Mouse (Mus musculus) MEL (cell line): Measurements from ENCODE around the gene Xbp1. TPM values are rescaled to one million over a fixed set of nuclear protein-coding genes. Genes with fewer than 3 reads are reported as not detected.
A peak's percentile ranks its signal among the peaks of the same experiment; 100 is the strongest.

Experiments
- DNase-seq: peaks from one replicate; pipeline ENCODE4 v3.0.0; 2011; ENCODE audit warnings: low read depth, low spot score
- H3K27ac ChIP-seq: 2 replicates; pipeline ENCODE4 v1.5.1; 2012; ENCODE audit warnings: low read depth, mild to moderate bottlenecking, control low read depth, low read length, moderate library complexity; ENCODE audit not compliant: control insufficient read depth
- H3K27me3 ChIP-seq, 2 experiments: fragments of 150-350 bp in 1 of 2; sonication (generic) in 1 of 2; 2 replicates each; pipeline ENCODE4 v1.6.1; 2012; ENCODE audit warnings: low read length in 2 of 2, mild to moderate bottlenecking in 2 of 2, improper control_type of control experiment in 1 of 2, moderate library complexity in 1 of 2; ENCODE audit not compliant: insufficient read depth in 2 of 2, control insufficient read depth in 1 of 2
- H3K36me3 ChIP-seq, 2 experiments: 2 replicates each; pipeline ENCODE4 v1.6.1; 2012 to 2014; ENCODE audit warnings: low read length in 2 of 2, improper control_type of control experiment in 1 of 2, inconsistent platforms in 1 of 2, mild to moderate bottlenecking in 1 of 2; ENCODE audit not compliant: insufficient read depth in 2 of 2, control insufficient read depth in 1 of 2
- H3K4me1 ChIP-seq, 2 experiments: fragments of 150-350 bp in 1 of 2; sonication (generic) in 1 of 2; 2 replicates each; pipeline ENCODE4 v1.6.1; 2012; ENCODE audit warnings: low read length in 2 of 2, improper control_type of control experiment in 1 of 2, mild to moderate bottlenecking in 1 of 2; ENCODE audit not compliant: insufficient read depth in 2 of 2, control insufficient read depth in 1 of 2
- H3K4me3 ChIP-seq, 2 experiments: fragments of 150-350 bp in 1 of 2; sonication (generic) in 1 of 2; 2 replicates each; pipeline ENCODE4 v1.5.1; 2012; ENCODE audit warnings: low read depth in 2 of 2, low read length in 2 of 2, mild to moderate bottlenecking in 2 of 2, moderate library complexity in 2 of 2, control low read depth in 1 of 2, improper control_type of control experiment in 1 of 2; ENCODE audit not compliant: control insufficient read depth in 1 of 2, insufficient read depth in 1 of 2
- H3K79me2 ChIP-seq: 2 replicates; pipeline ENCODE4 v1.6.1; 2012; ENCODE audit warnings: mild to moderate bottlenecking, low read length, moderate library complexity; ENCODE audit not compliant: control insufficient read depth, poor library complexity, insufficient read depth
- H3K9ac ChIP-seq: 2 replicates; pipeline ENCODE4 v1.6.1; 2012; ENCODE audit warnings: low read depth, mild to moderate bottlenecking, control low read depth, low read length, moderate library complexity; ENCODE audit not compliant: control insufficient read depth, poor library complexity, severe bottlenecking
- H3K9me3 ChIP-seq: fragments of 150-350 bp; sonication (generic); replicated peaks from 2 replicates; pipeline ENCODE4 v1.6.1; 2012; ENCODE audit warnings: mild to moderate bottlenecking, low read length, improper control_type of control experiment, moderate library complexity; ENCODE audit not compliant: insufficient read depth
- CHD1 ChIP-seq: IDR thresholded peaks from 2 replicates; pipeline ENCODE4 v1.6.1; 2012; ENCODE audit warnings: low read depth, mild to moderate bottlenecking, inconsistent platforms, low read length, improper control_type of control experiment
- CTCF ChIP-seq, 3 experiments: IDR thresholded peaks in 2 of 3; conservative IDR thresholded peaks in 1 of 3; 2 replicates each; pipeline ENCODE4 v1.5.1; 2011 to 2012; ENCODE audit warnings: low read length in 3 of 3, low read depth in 2 of 3, mild to moderate bottlenecking in 2 of 3, improper control_type of control experiment in 1 of 3, inconsistent platforms in 1 of 3, mixed read lengths in 1 of 3, moderate library complexity in 1 of 3; ENCODE audit not compliant: control insufficient read depth in 1 of 3, insufficient read depth in 1 of 3, poor library complexity in 1 of 3, severe bottlenecking in 1 of 3
- E2F4 ChIP-seq: IDR thresholded peaks from 2 replicates; pipeline ENCODE4 v1.6.1; 2011; ENCODE audit warnings: low read depth, low read length, improper control_type of control experiment, borderline replicate concordance
- EP300 ChIP-seq, 2 experiments: IDR thresholded peaks; 2 replicates each; pipeline ENCODE4 v1.6.1; 2011; ENCODE audit warnings: improper control_type of control experiment in 2 of 2, low read length in 2 of 2, low read depth in 1 of 2, mild to moderate bottlenecking in 1 of 2
- ETS1 ChIP-seq: IDR thresholded peaks from 2 replicates; pipeline ENCODE4 v1.6.1; 2012; ENCODE audit warnings: low read depth, mild to moderate bottlenecking, inconsistent platforms, low read length, improper control_type of control experiment, moderate library complexity
- GABPA ChIP-seq: IDR thresholded peaks from 2 replicates; pipeline ENCODE4 v1.6.1; 2012; ENCODE audit warnings: low read depth, mild to moderate bottlenecking, inconsistent platforms, low read length, improper control_type of control experiment, moderate library complexity
- MAZ ChIP-seq: IDR thresholded peaks from 2 replicates; pipeline ENCODE4 v1.6.1; 2012; ENCODE audit warnings: low read depth, mild to moderate bottlenecking, inconsistent platforms, low read length, improper control_type of control experiment
- MEF2A ChIP-seq: IDR thresholded peaks from 2 replicates; pipeline ENCODE4 v1.6.1; 2014; ENCODE audit warnings: low read depth, mild to moderate bottlenecking, inconsistent platforms, low read length, improper control_type of control experiment; ENCODE audit not compliant: poor library complexity, insufficient replicate concordance, severe bottlenecking; ENCODE audit errors: extremely low read depth
- MXI1 ChIP-seq: IDR thresholded peaks from 2 replicates; pipeline ENCODE4 v1.6.1; 2011; ENCODE audit warnings: mild to moderate bottlenecking, low read depth, low read length, improper control_type of control experiment
- NELFE ChIP-seq: IDR thresholded peaks from 2 replicates; pipeline ENCODE4 v1.6.1; 2011; ENCODE audit warnings: low read depth, low read length, improper control_type of control experiment
- POLR2A ChIP-seq, 2 experiments: IDR thresholded peaks; 2 replicates each; pipeline ENCODE4 v1.6.1; 2011 to 2012; ENCODE audit warnings: low read length in 2 of 2, mild to moderate bottlenecking in 2 of 2, control low read depth in 1 of 2, improper control_type of control experiment in 1 of 2, low read depth in 1 of 2, moderate library complexity in 1 of 2; ENCODE audit not compliant: control insufficient read depth in 1 of 2, insufficient read depth in 1 of 2, poor library complexity in 1 of 2
- POLR2AphosphoS2 ChIP-seq: IDR thresholded peaks from 2 replicates; pipeline ENCODE4 v1.6.1; 2011; ENCODE audit warnings: low read length, improper control_type of control experiment
- RAD21 ChIP-seq: IDR thresholded peaks from 2 replicates; pipeline ENCODE4 v1.6.1; 2011; ENCODE audit warnings: mild to moderate bottlenecking, low read depth, low read length, improper control_type of control experiment
- SIN3A ChIP-seq: IDR thresholded peaks from 2 replicates; pipeline ENCODE4 v1.6.1; 2012; ENCODE audit warnings: low read length, improper control_type of control experiment, inconsistent platforms
- SMC3 ChIP-seq: IDR thresholded peaks from 2 replicates; pipeline ENCODE4 v1.6.1; 2011; ENCODE audit warnings: low read depth, low read length, improper control_type of control experiment
- UBTF ChIP-seq: IDR thresholded peaks from 2 replicates; pipeline ENCODE4 v1.6.1; 2012; ENCODE audit warnings: low read depth, mild to moderate bottlenecking, inconsistent platforms, low read length, improper control_type of control experiment, moderate library complexity, borderline replicate concordance; ENCODE audit not compliant: insufficient read depth
- ZC3H11A ChIP-seq: IDR thresholded peaks from 2 replicates; pipeline ENCODE4 v1.6.1; 2012; ENCODE audit warnings: low read depth, mild to moderate bottlenecking, inconsistent platforms, low read length, improper control_type of control experiment
- ZMIZ1 ChIP-seq: IDR thresholded peaks from 2 replicates; pipeline ENCODE4 v1.6.1; 2012; ENCODE audit warnings: low read depth, mild to moderate bottlenecking, inconsistent platforms, low read length, improper control_type of control experiment, moderate library complexity
- ZNF384 ChIP-seq: IDR thresholded peaks from 2 replicates; pipeline ENCODE4 v1.6.1; 2012; ENCODE audit warnings: low read depth, mild to moderate bottlenecking, inconsistent platforms, low read length, improper control_type of control experiment
- polyA plus RNA-seq, 2 experiments: library from polyadenylated mRNA; stranded (reverse) in 1 of 2; unstranded in 1 of 2; fragments of >175 nt in 1 of 2; fragments of >200 nt in 1 of 2; gene quantifications; 2 replicates each; pipeline versions ENCODE4 v1.2.1 to v1.2.4; 2012; ENCODE audit warnings: low replicate concordance in 2 of 2, low read depth in 1 of 2; ENCODE audit not compliant: insufficient read length in 2 of 2, insufficient read depth in 1 of 2, missing spikeins in 1 of 2
- total RNA-seq: library from RNA; depleted of rRNA; stranded (reverse); fragments of 300-350 nt; gene quantifications from 2 replicates; pipeline ENCODE4 v1.2.3, GENCODE M21; 2012

Gene Xbp1
- total and polyA plus RNA-seq, 3 experiments, result 81.8 to 101 TPM; not detected in 1

DNA sequence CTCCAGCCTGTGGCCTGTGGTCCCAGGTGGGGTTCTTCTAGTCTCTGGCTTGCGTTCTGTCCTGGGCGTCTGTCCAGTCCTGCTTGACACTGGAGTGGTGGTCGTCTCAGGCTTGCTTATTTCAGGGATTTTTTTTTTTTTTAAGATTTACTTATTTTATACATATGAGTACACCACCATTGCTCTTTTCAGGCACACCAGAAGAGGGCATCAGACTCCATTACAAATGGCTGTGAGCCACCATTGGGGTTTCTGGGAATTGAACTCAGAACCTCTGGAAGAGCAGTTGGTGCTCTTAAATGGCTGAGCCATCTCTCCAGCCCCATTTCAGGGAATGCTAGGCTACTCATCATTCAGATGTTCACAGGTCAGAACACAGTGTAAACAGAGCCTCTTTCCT is 39.8 kb downstream of the Xbp1 start:
- H3K9ac ChIP-seq, result no peak overlapping the region
- no peak overlapping the region for H3K4me3 ChIP-seq

DNA sequence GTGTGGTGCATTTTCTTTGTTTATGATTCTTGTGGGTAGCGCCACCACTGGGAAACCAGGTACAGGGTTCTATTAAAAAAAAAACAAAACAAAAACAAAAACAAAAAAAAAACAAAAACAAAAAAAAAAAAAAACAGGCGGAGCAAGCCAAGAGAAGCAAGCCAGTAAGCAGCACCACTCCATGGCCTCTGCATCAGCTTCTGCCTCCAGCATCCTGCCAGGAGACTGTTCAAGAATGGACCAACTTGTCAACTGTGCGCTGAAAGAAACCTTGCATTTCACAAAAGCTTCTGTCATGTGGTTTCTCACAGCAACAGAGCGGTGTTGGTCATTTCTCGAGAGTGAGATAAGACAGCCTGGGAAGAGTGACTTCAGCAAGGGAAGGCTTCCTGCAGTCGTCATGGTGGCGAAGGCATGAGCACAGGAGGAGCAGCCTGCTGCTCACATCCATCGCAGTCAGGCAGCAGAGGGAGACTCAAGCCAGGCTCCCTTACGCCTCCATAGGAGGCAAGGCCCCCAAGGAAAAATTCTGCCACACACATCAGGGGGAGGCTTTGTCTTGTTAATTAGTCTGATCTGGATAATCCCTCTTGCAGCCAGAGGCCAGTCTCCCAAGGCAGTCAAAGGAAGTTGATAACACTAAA is 42.3 kb downstream of the Xbp1 start:
- H3K36me3 ChIP-seq, result peaks cover 0 to 28% of the 10 kb centered on the region in 2 experiments; a peak in 2 of 4 replicates
- H3K4me3 ChIP-seq, result no peak overlapping the region
- H3K9me3 ChIP-seq, result no peaks in the 10 kb centered on the region
- peak; percentile 54 for DNase-seq
- H3K27me3 ChIP-seq, result no peaks in the 10 kb centered on the region
- TF ChIP-seq NELFE, result no peak
- TF ChIP-seq ZMIZ1, result no peak
- no peak for TF ChIP-seq POLR2A (IDR thresholded peaks at IDR 0.05; ENCODE audit: control insufficient read depth in 1 of 2, insufficient read depth in 1 of 2, low read depth in 1 of 2, low read length in 2 of 2, poor library complexity in 1 of 2)
- no peak for TF ChIP-seq E2F4
- no peak for TF ChIP-seq MEF2A
- TF ChIP-seq POLR2AphosphoS2, result no peak
- no peak for TF ChIP-seq CHD1
- no peak for TF ChIP-seq ETS1
- 0 out of 2 replicates have a peak, but pooled peaks have one; percentile 4 for TF ChIP-seq SMC3
- no peak for TF ChIP-seq CTCF (IDR thresholded peaks at IDR 0.05 in 2 of 3, conservative IDR thresholded peaks at IDR 0.05 in 1 of 3; ENCODE audit: control insufficient read depth in 1 of 3, insufficient read depth in 1 of 3, low read depth in 2 of 3, low read length in 3 of 3, poor library complexity in 1 of 3, severe bottlenecking in 1 of 3)
- TF ChIP-seq SIN3A, result peak; percentile 10; the same call in 1 of the 2 replicates
- TF ChIP-seq MXI1, result peak; percentile 44; the same call in 1 of the 2 replicates
- TF ChIP-seq, all 39 proteins: peak for 3
- H3K79me2 ChIP-seq, result no peaks in the 10 kb centered on the region
- H3K4me1 ChIP-seq, result peaks cover 18 to 36% of the 10 kb centered on the region in 2 experiments
- H3K27ac ChIP-seq, result no peak overlapping the region
- H3K9ac ChIP-seq, result no peak overlapping the region

More for the DNA sequence above, 39.8 kb downstream of the Xbp1 start:
- no peak overlapping the region for H3K27ac ChIP-seq
- H3K9me3 ChIP-seq, result no peaks in the 10 kb centered on the region
- H3K4me1 ChIP-seq, result peaks cover 8 to 17% of the 10 kb centered on the region in 2 experiments
- H3K27me3 ChIP-seq, result no peaks in the 10 kb centered on the region
- TF ChIP-seq EP300 (IDR thresholded peaks at IDR 0.05; ENCODE audit: low read depth in 1 of 2, low read length in 2 of 2), result no peak
- TF ChIP-seq ZMIZ1, result no peak
- peak; percentile 49 for TF ChIP-seq RAD21
- TF ChIP-seq MAZ, result no peak
- TF ChIP-seq UBTF, result no peak
- TF ChIP-seq SIN3A, result no peak
- no peak for TF ChIP-seq GABPA
- peak; percentile 44 for TF ChIP-seq SMC3
- peak; percentile 80 for TF ChIP-seq ZNF384
- TF ChIP-seq CTCF (IDR thresholded peaks at IDR 0.05 in 2 of 3, conservative IDR thresholded peaks at IDR 0.05 in 1 of 3; ENCODE audit: control insufficient read depth in 1 of 3, insufficient read depth in 1 of 3, low read depth in 2 of 3, low read length in 3 of 3, poor library complexity in 1 of 3, severe bottlenecking in 1 of 3), result peak; percentile 19 to 46 (median 31); a peak in 4 of 6 replicates
- no peak for TF ChIP-seq CHD1
- peak; percentile 65; the same call in 1 of the 2 replicates for TF ChIP-seq ZC3H11A
- H3K36me3 ChIP-seq, result peaks cover 0 to 12% of the 10 kb centered on the region in 2 experiments; a peak in 2 of 4 replicates
- DNase-seq, result no peak
- no peaks in the 10 kb centered on the region for H3K79me2 ChIP-seq
